Mouse (Mus musculus) fibroblast of lung, adult 2 months (primary cell): Measurements from ENCODE around the gene Prdm16.

ENCODE experiments used
- DNase-seq: peaks from one replicate; pipeline ENCODE4 v3.0.0-alpha.2; 2011; ENCODE audit warnings: low read depth

Gene Prdm16

GRCm38 (mm10) chr4:154602409-154602808 is 34.3 kb downstream of the Prdm16 start:
- no peak for DNase-seq

- no peak for DNase-seq
Measured at GRCm38 (mm10) chr4:154601006-154601405, 35.7 kb downstream of the Prdm16 start.

- DNase-seq = no peak
Measured at GRCm38 (mm10) chr4:154599977-154600376, 36.7 kb downstream of the Prdm16 start.

GRCm38 (mm10) chr4:154598357-154598756 is 38.3 kb downstream of the Prdm16 start:
- no peak for DNase-seq

GRCm38 (mm10) chr4:154596805-154597204 is 39.9 kb downstream of the Prdm16 start:
- DNase-seq = no peak

- no peak for DNase-seq
Measured at GRCm38 (mm10) chr4:154594761-154595556, 41.7 kb downstream of the Prdm16 start.

GRCm38 (mm10) chr4:154594116-154594760 is 42.4 kb downstream of the Prdm16 start:
- DNase-seq = no peak

GRCm38 (mm10) chr4:154592562-154592961 is 44.1 kb downstream of the Prdm16 start:
- no peak for DNase-seq

- DNase-seq = no peak
Measured at GRCm38 (mm10) chr4:154590910-154591309, 45.8 kb downstream of the Prdm16 start.

GRCm38 (mm10) chr4:154586334-154586733 is 50.3 kb downstream of the Prdm16 start:
- DNase-seq = no peak

- no peak for DNase-seq
Measured at GRCm38 (mm10) chr4:154585779-154586178, 50.9 kb downstream of the Prdm16 start.

- DNase-seq = no peak
Measured at GRCm38 (mm10) chr4:154583712-154584111, 53.0 kb downstream of the Prdm16 start.

- no peak for DNase-seq
Measured at GRCm38 (mm10) chr4:154582607-154583236, 54.0 kb downstream of the Prdm16 start.

GRCm38 (mm10) chr4:154581261-154581886 is 55.3 kb downstream of the Prdm16 start:
- no peak for DNase-seq

GRCm38 (mm10) chr4:154574208-154574875 is 62.3 kb downstream of the Prdm16 start:
- no peak for DNase-seq

GRCm38 (mm10) chr4:154570451-154570881 is 66.2 kb downstream of the Prdm16 start:
- DNase-seq = no peak

- no peak for DNase-seq
Measured at GRCm38 (mm10) chr4:154569845-154570244, 66.8 kb downstream of the Prdm16 start.

- DNase-seq = no peak
Measured at GRCm38 (mm10) chr4:154568798-154569197, 67.9 kb downstream of the Prdm16 start.

- no peak for DNase-seq
Measured at GRCm38 (mm10) chr4:154567942-154568341, 68.7 kb downstream of the Prdm16 start.

GRCm38 (mm10) chr4:154563201-154563600 is 73.5 kb downstream of the Prdm16 start:
- DNase-seq = no peak

GRCm38 (mm10) chr4:154558041-154558440 is 78.6 kb downstream of the Prdm16 start:
- no peak for DNase-seq

- DNase-seq = no peak
Measured at GRCm38 (mm10) chr4:154557168-154557567, 79.5 kb downstream of the Prdm16 start.
